Mouse (Mus musculus): ENCODE measurements around the gene Gm28036. TPM values are rescaled to one million over a fixed set of nuclear protein-coding genes. Genes with fewer than 3 reads are reported as not detected.

Gene Gm28036
- polyA plus RNA-seq (2012; rRNA removed), result 4.9 and 10.8 TPM in 2 replicates

GRCm38 (mm10) chr2:156126992-156127391 is at the start of gene Gm28036:
TSS of gene Gm28036 (minus strand) at chr2:156127092.

GRCm38 (mm10) chr2:156143953-156144724 is 17.2 kb upstream of the Gm28036 start, which contains the start of the genes Romo1 and Nfs1:
TSS of gene Romo1 (plus strand) at chr2:156144039.
TSS of gene Nfs1 (minus strand) at chr2:156144186.

GRCm38 (mm10) chr2:156111358-156112079 is 15.4 kb downstream of the Gm28036 start, which contains the start of the genes Cpne1 and Rbm12:
TSS of gene Cpne1 (minus strand) at chr2:156111965.
TSS of gene Rbm12 (minus strand) at chr2:156111978.

GRCm38 (mm10) chr2:156065099-156066041 is 61.5 kb downstream of the Gm28036 start, which contains the start of gene Spag4:
TSS of gene Spag4 (plus strand) at chr2:156065175.

GRCm38 (mm10) chr2:156052816-156053215 is 74.1 kb downstream of the Gm28036 start, which contains the start of gene Fer1l4:
TSS of gene Fer1l4 (minus strand) at chr2:156052947.

Other genes starting within 250 kb of the Gm28036 start
- 51.2 and 79.7 TPM in 2 replicates for gene Uqcc1, start 196.8 kb downstream of the Gm28036 start, polyA plus RNA-seq (2012; rRNA removed)
- not detected in 2 replicates for gene Gm15557, start 186.4 kb downstream of the Gm28036 start, polyA plus RNA-seq (2012; rRNA removed)
- gene Gdf5, start 181.7 kb downstream of the Gm28036 start, polyA plus RNA-seq (2012; rRNA removed), result 0.66 and 2.9 TPM in 2 replicates
- 30.5 and 45.1 TPM in 2 replicates for gene Cep250, start 170.6 kb downstream of the Gm28036 start, polyA plus RNA-seq (2012; rRNA removed)
- gene 6430550D23Rik, start 119.1 kb downstream of the Gm28036 start, polyA plus RNA-seq (2012; rRNA removed), result 2.1 and 2.9 TPM in 2 replicates
- gene Ergic3, start 119.0 kb downstream of the Gm28036 start, polyA plus RNA-seq (2012; rRNA removed), result 201 and 262 TPM in 2 replicates
- gene Fer1l4, start 74.1 kb downstream of the Gm28036 start, polyA plus RNA-seq (2012; rRNA removed), result 0.04 and 0.14 TPM in 2 replicates
- 7.6 and 10.3 TPM in 2 replicates for gene Spag4, start 61.9 kb downstream of the Gm28036 start, polyA plus RNA-seq (2012; rRNA removed)
- gene Cpne1, start 15.1 kb downstream of the Gm28036 start, polyA plus RNA-seq (2012; rRNA removed), result 75.0 and 96.1 TPM in 2 replicates
- gene Rbm12, start 15.1 kb downstream of the Gm28036 start, polyA plus RNA-seq (2012; rRNA removed), result 25.4 and 33.3 TPM in 2 replicates
- 301 and 635 TPM in 2 replicates for gene Romo1, start 16.9 kb upstream of the Gm28036 start, polyA plus RNA-seq (2012; rRNA removed)
- 30.6 and 34.0 TPM in 2 replicates for gene Nfs1, start 17.1 kb upstream of the Gm28036 start, polyA plus RNA-seq (2012; rRNA removed)
- gene Rbm39, start 53.1 kb upstream of the Gm28036 start, polyA plus RNA-seq (2012; rRNA removed), result 307 and 357 TPM in 2 replicates
- 25.3 and 33.0 TPM in 2 replicates for gene Phf20, start 69.4 kb upstream of the Gm28036 start, polyA plus RNA-seq (2012; rRNA removed)
- 2.8 and 3.6 TPM in 2 replicates for gene Cnbd2, start 185.2 kb upstream of the Gm28036 start, polyA plus RNA-seq (2012; rRNA removed)
- 65.6 and 166 TPM in 2 replicates for gene Scand1, start 185.6 kb upstream of the Gm28036 start, polyA plus RNA-seq (2012; rRNA removed)